Mouse (Mus musculus): ENCODE results near the gene Gss.
"Not testable (repeated sequence)": the region's sequence is repeated elsewhere in the genome, so short reads cannot be mapped to it uniquely, and the experiment has no call there.

Gss gene

GRCm38 (mm10) chr2:155569223-155569807, 23.3 kb downstream of the Gss start:
- DNase-seq, result no peak

- no peak for DNase-seq
These were observed 24.9 kb downstream of the Gss start for GRCm38 (mm10) chr2:155567751-155568150.

GRCm38 (mm10) chr2:155562934-155563333, 29.7 kb downstream of the Gss start:
- DNase-seq, result no peak

GRCm38 (mm10) chr2:155562209-155562608, 30.4 kb downstream of the Gss start:
- DNase-seq, result no peak

- DNase-seq, result no peak
These were observed 38.1 kb downstream of the Gss start for GRCm38 (mm10) chr2:155554426-155554985.

GRCm38 (mm10) chr2:155552949-155553354, 39.7 kb downstream of the Gss start:
- DNase-seq, result peak in 1 of 2 experiments; percentile 9

GRCm38 (mm10) chr2:155552336-155552735, 40.3 kb downstream of the Gss start:
- DNase-seq, result no peak

GRCm38 (mm10) chr2:155546955-155547354, 45.7 kb downstream of the Gss start:
- DNase-seq, result no peak

GRCm38 (mm10) chr2:155540822-155541458, 51.7 kb downstream of the Gss start:
- no peak for DNase-seq

GRCm38 (mm10) chr2:155539696-155540095, 52.9 kb downstream of the Gss start:
- no peak for DNase-seq

- DNase-seq, result not testable (repeated sequence)
These were observed 54.0 kb downstream of the Gss start for GRCm38 (mm10) chr2:155538463-155539057.

- DNase-seq, result no peak
These were observed 54.7 kb downstream of the Gss start for GRCm38 (mm10) chr2:155537761-155538462.

GRCm38 (mm10) chr2:155536292-155536691, 56.3 kb downstream of the Gss start:
- no peak for DNase-seq

- DNase-seq, result no peak
These were observed 65.2 kb downstream of the Gss start for GRCm38 (mm10) chr2:155527367-155527766.

GRCm38 (mm10) chr2:155524378-155524777, 68.2 kb downstream of the Gss start:
- no peak for DNase-seq

GRCm38 (mm10) chr2:155523706-155524105, 68.9 kb downstream of the Gss start:
- DNase-seq, result no peak

GRCm38 (mm10) chr2:155518531-155519270, 73.9 kb downstream of the Gss start:
- DNase-seq, result no peak

- peak; percentile 99 for DNase-seq
These were observed 74.9 kb downstream of the Gss start, which contains the start of the genes Acss2 and Ggt7 for GRCm38 (mm10) chr2:155517455-155518423. Gene Acss2 (plus strand): TSS chr2:155517948. Gene Ggt7 (minus strand): TSS chr2:155518237.

- peak; percentile 34 to 76 for DNase-seq
These were observed 76.7 kb downstream of the Gss start for GRCm38 (mm10) chr2:155515941-155516340.

GRCm38 (mm10) chr2:155514666-155515065, 77.9 kb downstream of the Gss start:
- DNase-seq, result peak; percentile 79 to 81

- DNase-seq, result no peak
These were observed 79.1 kb downstream of the Gss start for GRCm38 (mm10) chr2:155513543-155513942.
